Mouse (Mus musculus) CH12.LX (cell line): Measurements from ENCODE around the gene Letm1. TPM values are rescaled to one million over a fixed set of nuclear protein-coding genes. Genes with fewer than 3 reads are reported as not detected.
A peak's percentile ranks its signal among the peaks of the same experiment; 100 is the strongest.

Experiments used
- DNase-seq: peaks from one replicate; pipeline ENCODE4 v3.0.0-alpha.2; 2013; ENCODE audit errors: extremely low read depth
- H3K27ac ChIP-seq: 2 replicates; pipeline ENCODE4 v1.5.1; 2012; ENCODE audit warnings: low read depth, mild to moderate bottlenecking, control low read depth, moderate library complexity; ENCODE audit not compliant: insufficient read depth
- H3K27me3 ChIP-seq: replicated peaks from 2 replicates; pipeline ENCODE3; 2012; ENCODE audit warnings: inconsistent platforms
- H3K36me3 ChIP-seq, 2 experiments: replicated peaks in 1 of 2; 2 replicates each; pipeline versions ENCODE3 to v1.6.1; 2012; ENCODE audit warnings: inconsistent platforms in 1 of 2, low read length in 1 of 2, mild to moderate bottlenecking in 1 of 2, mixed read lengths in 1 of 2, moderate library complexity in 1 of 2; ENCODE audit not compliant: control insufficient read depth in 1 of 2, insufficient read depth in 1 of 2
- H3K4me1 ChIP-seq, 2 experiments: 2 replicates each; pipeline ENCODE4 v1.6.1; 2012; ENCODE audit warnings: inconsistent platforms in 1 of 2, moderate library complexity in 1 of 2; ENCODE audit not compliant: insufficient read depth in 2 of 2, control insufficient read depth in 1 of 2
- H3K4me2 ChIP-seq: 2 replicates; pipeline ENCODE4 v1.6.1; 2012; ENCODE audit warnings: low read depth, mild to moderate bottlenecking, control low read depth; ENCODE audit not compliant: poor library complexity, insufficient read depth, severe bottlenecking
- H3K4me3 ChIP-seq, 3 experiments: fragments of 150-350 bp in 1 of 3; sonication (generic) in 1 of 3; replicated peaks in 1 of 3; 2 replicates each; pipeline versions ENCODE3 to v1.5.1; 2011 to 2012; ENCODE audit warnings: low read depth in 2 of 3, low read length in 2 of 3, mild to moderate bottlenecking in 2 of 3, moderate library complexity in 2 of 3, control low read depth in 1 of 3, improper control_type of control experiment in 1 of 3, inconsistent platforms in 1 of 3, mixed read lengths in 1 of 3; ENCODE audit not compliant: poor library complexity in 1 of 3
- H3K79me2 ChIP-seq: replicated peaks from 2 replicates; pipeline ENCODE4 v1.6.1; 2012; ENCODE audit warnings: mild to moderate bottlenecking, moderate library complexity; ENCODE audit not compliant: control insufficient read depth, poor library complexity, insufficient read depth, severe bottlenecking; ENCODE audit errors: extremely low read depth
- H3K9ac ChIP-seq: 2 replicates; pipeline ENCODE4 v1.6.1; 2012; ENCODE audit warnings: low read depth, mild to moderate bottlenecking, control low read depth, moderate library complexity; ENCODE audit not compliant: insufficient read depth
- H3K9me3 ChIP-seq: replicated peaks from 2 replicates; pipeline ENCODE3; 2012; ENCODE audit warnings: low read length, inconsistent platforms, mixed read lengths
- CHD1 ChIP-seq: IDR thresholded peaks from 2 replicates; pipeline ENCODE4 v1.6.1; 2012; ENCODE audit warnings: low read depth, low read length, improper control_type of control experiment, inconsistent platforms
- CTCF ChIP-seq, 2 experiments: IDR thresholded peaks in 1 of 2; conservative IDR thresholded peaks in 1 of 2; 2 replicates each; pipeline ENCODE4 v1.5.1; 2011 to 2012; ENCODE audit warnings: low read depth in 2 of 2, low read length in 2 of 2, improper control_type of control experiment in 1 of 2, inconsistent platforms in 1 of 2, mild to moderate bottlenecking in 1 of 2, moderate library complexity in 1 of 2
- E2F4 ChIP-seq: IDR thresholded peaks from 2 replicates; pipeline ENCODE4 v1.6.1; 2011; ENCODE audit warnings: low read depth, low read length, improper control_type of control experiment; ENCODE audit not compliant: insufficient replicate concordance
- ELF1 ChIP-seq: IDR thresholded peaks from 2 replicates; pipeline ENCODE4 v1.6.1; 2014; ENCODE audit warnings: low read depth, mild to moderate bottlenecking, inconsistent platforms, low read length, improper control_type of control experiment
- ETS1 ChIP-seq: conservative IDR thresholded peaks from 2 replicates; pipeline ENCODE4 v1.6.1; 2012; ENCODE audit warnings: low read depth, mild to moderate bottlenecking, inconsistent platforms, low read length, improper control_type of control experiment, moderate library complexity
- HCFC1 ChIP-seq: IDR thresholded peaks from 2 replicates; pipeline ENCODE4 v1.6.1; 2012; ENCODE audit warnings: low read depth, mild to moderate bottlenecking, inconsistent platforms, low read length, improper control_type of control experiment
- JUND ChIP-seq: conservative IDR thresholded peaks from 2 replicates; pipeline ENCODE4 v1.6.1; 2011; ENCODE audit warnings: low read depth, low read length, improper control_type of control experiment
- KAT2A ChIP-seq: IDR thresholded peaks from 2 replicates; pipeline ENCODE4 v1.6.1; 2012; ENCODE audit warnings: low read length, improper control_type of control experiment, inconsistent platforms; ENCODE audit not compliant: insufficient replicate concordance
- MAFK ChIP-seq: IDR thresholded peaks from 2 replicates; pipeline ENCODE4 v1.6.1; 2011; ENCODE audit warnings: low read length, improper control_type of control experiment; ENCODE audit not compliant: insufficient replicate concordance
- MAZ ChIP-seq: IDR thresholded peaks from 2 replicates; pipeline ENCODE4 v1.6.1; 2012; ENCODE audit warnings: low read depth, mild to moderate bottlenecking, inconsistent platforms, low read length, improper control_type of control experiment, moderate library complexity
- MYC ChIP-seq: IDR thresholded peaks from 2 replicates; pipeline ENCODE4 v1.6.1; 2011; ENCODE audit warnings: low read depth, mild to moderate bottlenecking, improper control_type of control experiment, low read length
- NELFE ChIP-seq: IDR thresholded peaks from 2 replicates; pipeline ENCODE4 v1.6.1; 2011; ENCODE audit warnings: low read depth, low read length, improper control_type of control experiment
- PAX5 ChIP-seq: IDR thresholded peaks from 2 replicates; pipeline ENCODE4 v1.6.1; 2012; ENCODE audit warnings: low read length, inconsistent platforms, mixed read lengths
- POLR2A ChIP-seq: IDR thresholded peaks from 2 replicates; pipeline ENCODE4 v1.6.1; 2011; ENCODE audit warnings: low read depth, mild to moderate bottlenecking, improper control_type of control experiment, low read length
- POLR2AphosphoS2 ChIP-seq: IDR thresholded peaks from 2 replicates; pipeline ENCODE4 v1.6.1; 2011; ENCODE audit warnings: low read depth, low read length, improper control_type of control experiment
- RCOR1 ChIP-seq: conservative IDR thresholded peaks from 2 replicates; pipeline ENCODE4 v1.6.1; 2012; ENCODE audit warnings: low read depth, mild to moderate bottlenecking, inconsistent platforms, low read length, improper control_type of control experiment
- SIN3A ChIP-seq: IDR thresholded peaks from 2 replicates; pipeline ENCODE4 v1.6.1; 2012; ENCODE audit warnings: low read length, improper control_type of control experiment, inconsistent platforms
- TBP ChIP-seq: conservative IDR thresholded peaks from 2 replicates; pipeline ENCODE4 v1.6.1; 2011; ENCODE audit warnings: low read depth, low read length, improper control_type of control experiment
- TCF12 ChIP-seq: IDR thresholded peaks from 2 replicates; pipeline ENCODE4 v1.6.1; 2014; ENCODE audit warnings: low read depth, mild to moderate bottlenecking, inconsistent platforms, low read length, improper control_type of control experiment
- UBTF ChIP-seq: IDR thresholded peaks from 2 replicates; pipeline ENCODE4 v1.6.1; 2012; ENCODE audit warnings: low read depth, mild to moderate bottlenecking, inconsistent platforms, low read length, improper control_type of control experiment, moderate library complexity
- ZKSCAN1 ChIP-seq: IDR thresholded peaks from 2 replicates; pipeline ENCODE4 v1.6.1; 2012; ENCODE audit warnings: low read depth, inconsistent platforms, low read length, improper control_type of control experiment, borderline replicate concordance
- ZMIZ1 ChIP-seq: IDR thresholded peaks from 2 replicates; pipeline ENCODE4 v1.6.1; 2012; ENCODE audit warnings: low read depth, mild to moderate bottlenecking, inconsistent platforms, low read length, improper control_type of control experiment
- dilution Hi-C: fragments of 300-500 bp; cut with MboI; formaldehyde crosslinking; loops from 2 replicates; pipeline ENCODE4 v1.14.3; 2020; ENCODE audit warnings: low sequenced_read_pairs; ENCODE audit not compliant: extremely low pct_unique_long_range_greater_than_20kb, extremely low pct_ligation_motif_present
- in situ Hi-C: fragments of 300-500 bp; cut with MboI; formaldehyde crosslinking; loops from 3 replicates; pipeline ENCODE4 v1.14.3; 2019; ENCODE audit warnings: low sequenced_read_pairs, low pct_ligation_motif_present, low pct_unique_long_range_greater_than_20kb, mixed read lengths
- polyA plus RNA-seq: library from polyadenylated mRNA; unstranded; fragments of >175 nt; gene quantifications from 2 replicates; pipeline ENCODE4 v1.2.1, GENCODE M21; 2012; ENCODE audit warnings: low read depth; ENCODE audit not compliant: insufficient read length
- total RNA-seq, 2 experiments: library from RNA; depleted of rRNA; stranded (reverse); fragments of 300-350 nt in 1 of 2; fragments of >200 nt in 1 of 2; gene quantifications; 2 replicates each; pipeline ENCODE4 v1.2.3; 2012 to 2014

Letm1 gene
- total and polyA plus RNA-seq, 3 experiments = 21.8 to 43.4 (median 27.6) TPM

DNA sequence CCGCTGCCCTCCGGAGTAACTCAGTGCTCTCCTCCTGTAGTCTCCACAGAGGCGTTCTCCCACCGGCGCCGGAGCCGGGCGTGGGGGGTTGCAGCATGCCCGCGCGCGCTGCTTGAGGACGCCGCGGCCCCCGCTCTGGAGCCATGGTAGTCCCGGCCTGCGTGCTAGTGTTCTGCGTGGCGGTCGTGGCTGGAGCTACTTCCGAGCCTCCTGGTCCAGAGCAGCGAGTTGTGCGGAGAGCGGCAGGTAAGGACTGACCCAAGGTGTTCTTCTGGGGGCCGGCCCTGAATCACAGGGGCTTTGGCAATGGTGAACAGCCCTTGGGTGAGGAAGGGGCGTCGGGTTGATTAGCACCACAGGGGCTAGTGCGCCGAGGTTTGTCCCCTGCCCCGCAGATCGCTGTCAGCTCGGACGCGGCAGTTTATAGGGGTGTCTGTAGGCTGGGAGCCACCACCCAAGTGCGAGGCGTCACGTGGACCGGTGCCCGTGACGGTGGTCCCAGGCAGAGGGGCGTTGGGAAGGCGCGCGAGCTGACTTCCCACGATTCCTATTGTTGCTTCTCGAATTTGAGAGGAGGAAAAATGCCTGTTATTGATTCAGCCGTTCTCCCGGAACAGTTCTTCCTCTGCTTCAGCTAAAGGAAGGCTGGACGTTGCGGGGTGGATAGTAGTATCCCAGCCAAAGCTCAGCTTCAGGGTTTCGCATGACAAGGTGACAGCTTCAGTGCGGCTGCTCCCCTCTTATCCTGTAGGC is 60.2 kb downstream of the Letm1 start:
- TF ChIP-seq POLR2AphosphoS2 (no peak), POLR2A (no peak), KAT2A (no peak), MAZ (no peak), PAX5 (no peak), MYC (no peak), ETS1 (no peak), TBP (no peak), SIN3A (no peak), ZKSCAN1 (no peak)
- Histone ChIP-seq H3K4me1 (peaks cover 0 to 23% of the 10 kb centered on the region in 2 experiments; a peak in 2 of 4 replicates), H3K27ac (no peak overlapping the region), H3K9ac (peak overlapping the region; percentile 22; the same call in 1 of the 2 replicates), H3K36me3 (no peaks in the 10 kb centered on the region), H3K4me2 (peak overlapping the region; percentile 79), H3K9me3 (peaks cover 15% of the 10 kb centered on the region), H3K79me2 (no peaks in the 10 kb centered on the region), H3K4me3 (peak overlapping the region in 2 of 3 experiments; percentile 39 to 50), H3K27me3 (peaks cover 87% of the 10 kb centered on the region)
- dilution Hi-C loops = no loop called here
- in situ Hi-C loops = no loop called here
- no peak for DNase-seq

GRCm38 (mm10) chr5:33721541-33722265 is 60.9 kb downstream of the Letm1 start, which contains the start of gene Fgfr3:
Gene Fgfr3, plus strand, starts transcription at chr5:33721674.
- Histone ChIP-seq H3K4me1 (peaks cover 0 to 28% of the 10 kb centered on the region in 2 experiments; a peak in 2 of 4 replicates), H3K9me3 (peaks cover 15% of the 10 kb centered on the region), H3K9ac (peak within 1 kb of the TSS; percentile 22), H3K36me3 (no peaks in the 10 kb centered on the region), H3K79me2 (no peaks in the 10 kb centered on the region), H3K4me3 (peak within 1 kb of the TSS; percentile 32 to 50 (median 39)), H3K4me2 (peak within 1 kb of the TSS; percentile 79), H3K27me3 (peaks cover 81% of the 10 kb centered on the region), H3K27ac (no peak within 1 kb of the TSS)
- in situ Hi-C loops (no loop called here), dilution Hi-C loops (no loop called here)
- TF ChIP-seq MAFK (no peak), POLR2A (peak; percentile 27; the same call in 1 of the 2 replicates), RCOR1 (no peak), NELFE (no peak), JUND (no peak), ZMIZ1 (no peak), TCF12 (peak; percentile 35; the same call in 1 of the 2 replicates), SIN3A (no peak), CHD1 (no peak), CTCF (conservative IDR thresholded peaks at IDR 0.05 in 1 of 2, IDR thresholded peaks at IDR 0.05 in 1 of 2; ENCODE audit: low read depth in 2 of 2, low read length in 2 of 2) (no peak), KAT2A (no peak), UBTF (no peak), E2F4 (no peak), HCFC1 (no peak), ELF1 (peak; percentile 8; the same call in 1 of the 2 replicates)
- DNase-seq = no peak
